Mouse (Mus musculus): ENCODE results near the gene Tatdn2.

DNA sequence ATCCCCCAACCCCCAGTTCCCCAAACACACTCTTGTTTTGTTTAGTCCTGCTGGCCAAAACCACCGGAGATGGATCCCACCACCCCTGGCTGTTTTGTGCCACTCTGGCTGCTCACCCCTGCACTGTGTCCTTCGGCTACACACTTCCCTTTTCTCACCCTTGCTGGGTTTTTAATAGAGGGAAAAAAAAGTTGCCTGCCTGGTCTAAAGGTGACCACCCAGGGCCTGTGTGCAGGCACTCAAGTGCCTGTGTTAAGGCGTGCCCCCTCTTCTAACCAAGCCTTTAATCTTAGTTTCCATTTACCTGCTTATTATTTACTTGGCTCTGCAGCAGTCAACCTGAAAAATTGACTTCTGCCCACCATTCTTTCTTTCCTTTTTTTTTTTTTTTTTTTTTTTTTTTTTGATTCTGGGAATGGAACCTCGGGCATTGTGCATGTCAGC is 46.6 kb upstream of the Tatdn2 start:
- TF ChIP-seq TAL1 (conservative IDR thresholded peaks at IDR 0.05; ENCODE audit: low read depth, low read length) (no peak), CTCF (IDR thresholded peaks at IDR 0.05; ENCODE audit: low read depth, low read length) (no peak), POLR2AphosphoS5 (IDR thresholded peaks at IDR 0.05; ENCODE audit: insufficient replicate concordance, low read depth, low read length) (no peak)

Measured in G1E (cell line).